Mouse (Mus musculus) forebrain, embryonic 16.5 days (tissue): ENCODE measurements around the gene P3h2. TPM values are rescaled to one million over a fixed set of nuclear protein-coding genes. Genes with fewer than 3 reads are reported as not detected.
A peak's percentile ranks its signal among the peaks of the same experiment; 100 is the strongest.

ENCODE experiments used
- ATAC-seq: fragments of 200-750 bp; cut with Nextera tagmentation; 2 replicates; pipeline ENCODE4 v1.8.0; 2017; ENCODE audit warnings: mild to moderate bottlenecking, moderate library complexity
- H3K27ac ChIP-seq: fragments of 300-500 bp; sonication (generic); 2 replicates; pipeline ENCODE4 v1.5.1; 2014; ENCODE audit warnings: low read length, control low read depth
- H3K27me3 ChIP-seq: fragments of 300-500 bp; sonication (generic); replicated peaks from 2 replicates; pipeline ENCODE4 v1.6.1; 2014; ENCODE audit warnings: low read length; ENCODE audit not compliant: control insufficient read depth, insufficient read depth
- H3K36me3 ChIP-seq: fragments of 300-500 bp; sonication (generic); 2 replicates; pipeline ENCODE4 v1.6.1; 2014; ENCODE audit not compliant: control insufficient read depth, insufficient read depth
- H3K4me1 ChIP-seq: fragments of 300-500 bp; sonication (generic); replicated peaks from 2 replicates; pipeline ENCODE4 v1.6.1; 2014; ENCODE audit warnings: low read length; ENCODE audit not compliant: control insufficient read depth, insufficient read depth
- H3K4me2 ChIP-seq: fragments of 300-500 bp; sonication (generic); 2 replicates; pipeline ENCODE4 v1.6.1; 2014; ENCODE audit warnings: mild to moderate bottlenecking, low read length, control low read depth
- H3K4me3 ChIP-seq: fragments of 300-500 bp; sonication (generic); replicated peaks from 2 replicates; pipeline ENCODE4 v1.5.1; 2014; ENCODE audit warnings: mild to moderate bottlenecking, low read length, control low read depth
- H3K9ac ChIP-seq: fragments of 300-500 bp; sonication (generic); replicated peaks from 2 replicates; pipeline ENCODE4 v1.6.1; 2014; ENCODE audit warnings: low read depth, low read length, control low read depth
- H3K9me3 ChIP-seq: fragments of 300-500 bp; sonication (generic); 2 replicates; pipeline ENCODE4 v1.6.1; 2016; ENCODE audit warnings: low read length; ENCODE audit not compliant: control insufficient read depth
- WGBS: fragments of 180-500 bp; shearing (Covaris S2); extraction: QIAGEN DNeasy Blood & Tissue Kit; methylation state at CpG from one replicate; pipeline ENCODE4 v1.1.7; 2014; 5-methylcytosine and 5-hydroxymethylcytosine counted together
- polyA plus RNA-seq: library from polyadenylated mRNA; unstranded; fragments of >200 nt; fragmentation: Nextera tagmentation; extraction: Ambion mirVana; gene quantifications from 2 replicates; pipeline ENCODE4 v1.2.1, GENCODE M21; 2015

P3h2 gene
- polyA plus RNA-seq, 1 experiment from 2014 or later = 0.44 TPM

DNA sequence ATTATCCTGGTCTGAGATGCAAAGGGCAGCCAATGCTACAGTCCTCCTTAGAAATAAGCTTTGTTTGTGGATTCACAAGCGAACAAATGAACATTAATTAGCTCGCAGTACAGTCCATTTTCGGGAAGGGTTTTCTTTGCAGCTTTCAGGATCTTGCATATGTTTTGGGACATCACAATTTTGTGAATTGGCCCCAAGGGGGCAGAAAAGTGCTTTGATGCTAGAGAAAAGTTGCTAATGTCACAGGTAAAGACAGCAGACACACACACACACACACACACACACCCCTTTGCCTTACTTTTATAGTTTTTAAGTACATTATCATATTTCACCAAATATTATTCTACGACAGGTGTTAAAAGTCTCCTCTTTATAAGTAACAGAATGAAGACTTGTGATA is 82.2 kb downstream of the P3h2 start:
- ATAC-seq = no peak
- Histone ChIP-seq H3K36me3 (no peaks in the 10 kb centered on the region), H3K27ac (no peak overlapping the region), H3K27me3 (no peaks in the 10 kb centered on the region), H3K9me3 (no peaks in the 10 kb centered on the region), H3K4me1 (no peaks in the 10 kb centered on the region), H3K9ac (no peak overlapping the region), H3K4me3 (no peak overlapping the region), H3K4me2 (no peak overlapping the region)
- WGBS = 41% methylated on average over 4 of the region's 4 CpGs

DNA sequence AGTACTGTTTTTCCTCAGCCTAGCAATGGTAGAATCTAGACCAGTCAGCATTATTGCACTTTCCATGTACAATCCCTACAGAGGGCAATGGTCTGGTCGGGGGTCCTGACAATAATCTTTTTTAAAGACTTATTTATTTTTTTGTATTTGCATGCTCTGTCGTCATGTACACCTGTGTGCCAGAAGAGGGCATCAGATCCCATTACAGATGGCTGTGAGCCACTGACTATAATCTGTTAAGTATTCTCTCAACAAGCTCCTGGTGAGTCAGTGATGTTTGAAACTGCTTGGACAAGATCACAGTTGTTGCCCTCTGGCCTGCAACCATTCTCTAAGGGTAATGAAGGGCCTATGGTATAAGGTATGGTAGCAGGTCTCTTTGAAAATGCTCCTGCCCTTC is 83.8 kb downstream of the P3h2 start:
- 64% methylated on average over 2 of the region's 2 CpGs for WGBS
- Histone ChIP-seq H3K9me3 (no peaks in the 10 kb centered on the region), H3K4me3 (no peak overlapping the region), H3K9ac (no peak overlapping the region), H3K27ac (no peak overlapping the region), H3K4me2 (no peak overlapping the region), H3K36me3 (no peaks in the 10 kb centered on the region), H3K27me3 (no peaks in the 10 kb centered on the region), H3K4me1 (no peaks in the 10 kb centered on the region)
- ATAC-seq = no peak

DNA sequence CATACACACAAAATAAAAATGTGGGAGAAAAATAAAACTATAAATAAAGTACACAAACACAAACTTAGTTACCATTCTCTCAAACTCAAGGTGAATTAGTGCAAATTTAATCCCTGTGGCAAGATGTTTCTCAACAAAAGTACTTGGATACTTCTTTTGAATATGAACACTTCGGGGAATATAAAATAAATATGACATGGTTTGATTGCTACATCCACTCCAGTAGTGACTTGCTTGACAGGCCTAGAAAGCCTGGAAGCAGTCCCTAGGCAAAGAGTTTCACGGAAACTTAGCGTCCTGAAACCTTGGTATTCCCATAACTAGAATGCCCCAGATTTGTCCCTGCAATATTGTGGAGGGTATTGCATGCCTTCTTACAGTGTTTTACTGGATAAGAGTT is 99.8 kb downstream of the P3h2 start:
- no peak overlapping the region for H3K4me3 ChIP-seq
- no peaks in the 10 kb centered on the region for H3K9me3 ChIP-seq
- no peak overlapping the region for H3K4me2 ChIP-seq
- 91% methylated on average over 3 of the region's 3 CpGs for WGBS
- no peak for ATAC-seq
- no peaks in the 10 kb centered on the region for H3K27me3 ChIP-seq
- no peaks in the 10 kb centered on the region for H3K36me3 ChIP-seq
- peaks cover 5% of the 10 kb centered on the region for H3K4me1 ChIP-seq
- no peak overlapping the region for H3K27ac ChIP-seq
- no peak overlapping the region for H3K9ac ChIP-seq

DNA sequence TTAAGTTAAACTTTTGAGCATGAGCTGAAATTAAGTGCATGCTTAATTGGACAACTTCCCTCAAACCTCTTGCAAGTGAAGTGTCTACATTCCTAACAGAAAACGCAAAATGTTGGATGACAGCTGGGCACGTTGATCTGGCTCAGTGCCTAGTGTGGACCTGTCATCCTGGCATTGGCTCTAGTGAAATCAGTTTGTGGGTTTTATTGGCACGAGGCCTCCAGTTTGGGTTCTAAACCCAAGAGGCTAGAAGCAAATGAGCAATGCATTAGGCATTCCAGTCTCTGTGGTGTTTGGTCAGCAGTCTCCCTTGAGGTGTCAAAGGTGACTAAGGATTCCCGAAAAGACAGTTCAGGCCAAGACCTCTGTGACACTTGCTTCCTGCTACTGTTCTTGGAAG is 102.3 kb downstream of the P3h2 start:
- no peak overlapping the region for H3K9ac ChIP-seq
- H3K27me3 ChIP-seq = no peaks in the 10 kb centered on the region
- no peaks in the 10 kb centered on the region for H3K9me3 ChIP-seq
- 35% methylated on average over 4 of the region's 4 CpGs for WGBS
- ATAC-seq = no peak
- no peak overlapping the region for H3K27ac ChIP-seq
- H3K4me2 ChIP-seq = peak overlapping the region; percentile 0; the same call in 1 of the 2 replicates
- H3K4me1 ChIP-seq = peaks cover 5% of the 10 kb centered on the region
- no peaks in the 10 kb centered on the region for H3K36me3 ChIP-seq
- H3K4me3 ChIP-seq = no peak overlapping the region

DNA sequence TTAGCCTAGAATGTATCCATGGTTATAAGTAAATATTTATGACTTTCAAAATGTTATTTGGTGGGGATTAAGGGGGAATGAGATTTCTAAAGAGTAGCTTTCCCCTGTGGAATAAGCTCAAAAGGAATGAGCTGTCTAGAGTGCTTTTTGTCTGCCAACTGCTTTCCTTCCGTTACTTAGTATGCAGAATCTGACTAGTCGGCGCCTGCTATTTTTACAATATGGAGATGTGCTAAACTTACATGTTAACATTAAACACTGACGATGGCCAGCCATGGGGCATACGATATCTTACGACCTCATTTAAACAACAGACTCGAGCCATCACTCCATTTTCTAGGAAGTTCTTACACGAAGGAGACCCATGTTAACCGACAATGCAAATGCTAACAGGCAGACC is 102.7 kb downstream of the P3h2 start:
- WGBS = 47% methylated on average over 9 of the region's 9 CpGs

GRCm38 (mm10) chr16:25994605-25995004 is 111.0 kb downstream of the P3h2 start:
- no peaks in the 10 kb centered on the region for H3K27me3 ChIP-seq
- no peaks in the 10 kb centered on the region for H3K4me1 ChIP-seq
- ATAC-seq = no peak
- WGBS = 91% methylated on average over 3 of the region's 3 CpGs
- H3K9ac ChIP-seq = no peak overlapping the region
- no peaks in the 10 kb centered on the region for H3K9me3 ChIP-seq
- no peak overlapping the region for H3K4me2 ChIP-seq
- no peaks in the 10 kb centered on the region for H3K36me3 ChIP-seq
- no peak overlapping the region for H3K27ac ChIP-seq
- H3K4me3 ChIP-seq = no peak overlapping the region

More for the DNA sequence above, 102.7 kb downstream of the P3h2 start:
- H3K4me1 ChIP-seq = peaks cover 5% of the 10 kb centered on the region
- peak overlapping the region; percentile 0; the same call in 1 of the 2 replicates for H3K4me2 ChIP-seq
- peak; percentile 50; the same call in 1 of the 2 replicates for ATAC-seq
- H3K36me3 ChIP-seq = no peaks in the 10 kb centered on the region
- H3K9me3 ChIP-seq = no peaks in the 10 kb centered on the region
- H3K4me3 ChIP-seq = no peak overlapping the region
- H3K27me3 ChIP-seq = no peaks in the 10 kb centered on the region
- H3K9ac ChIP-seq = no peak overlapping the region
- H3K27ac ChIP-seq = no peak overlapping the region

DNA sequence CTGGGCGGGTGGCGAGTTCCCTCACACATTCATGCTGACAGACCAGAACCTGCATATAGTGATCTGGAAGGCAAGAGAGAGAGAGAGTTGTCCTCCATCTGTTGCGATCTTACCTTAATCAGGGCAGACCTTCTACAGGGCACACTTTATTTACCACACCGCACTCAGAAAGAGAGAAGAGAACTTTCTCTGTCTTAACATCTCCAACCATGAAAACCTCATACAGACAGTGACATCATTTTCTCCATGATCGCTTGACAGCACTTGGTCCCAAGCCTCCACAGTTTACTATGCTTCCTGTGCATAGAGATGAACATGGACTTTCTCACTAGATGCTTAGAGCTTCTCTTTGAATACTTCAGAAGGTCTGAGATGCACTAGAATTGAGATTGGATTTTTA is 118.4 kb downstream of the P3h2 start:
- no peak overlapping the region for H3K4me2 ChIP-seq
- H3K4me1 ChIP-seq = no peaks in the 10 kb centered on the region
- H3K9ac ChIP-seq = no peak overlapping the region
- 96% methylated on average over 5 of the region's 5 CpGs for WGBS
- H3K27me3 ChIP-seq = no peaks in the 10 kb centered on the region
- H3K27ac ChIP-seq = no peak overlapping the region
- no peaks in the 10 kb centered on the region for H3K9me3 ChIP-seq
- no peak for ATAC-seq
- no peak overlapping the region for H3K4me3 ChIP-seq
- no peaks in the 10 kb centered on the region for H3K36me3 ChIP-seq

- Histone ChIP-seq H3K9ac (no peak overlapping the region), H3K27me3 (no peaks in the 10 kb centered on the region), H3K4me3 (no peak overlapping the region), H3K4me2 (no peak overlapping the region), H3K36me3 (no peaks in the 10 kb centered on the region), H3K27ac (no peak overlapping the region), H3K9me3 (no peaks in the 10 kb centered on the region), H3K4me1 (no peaks in the 10 kb centered on the region)
- 36% methylated on average over 4 of the region's 4 CpGs for WGBS
- ATAC-seq = no peak
These were observed 121.9 kb downstream of the P3h2 start for GRCm38 (mm10) chr16:25983635-25984034.

DNA sequence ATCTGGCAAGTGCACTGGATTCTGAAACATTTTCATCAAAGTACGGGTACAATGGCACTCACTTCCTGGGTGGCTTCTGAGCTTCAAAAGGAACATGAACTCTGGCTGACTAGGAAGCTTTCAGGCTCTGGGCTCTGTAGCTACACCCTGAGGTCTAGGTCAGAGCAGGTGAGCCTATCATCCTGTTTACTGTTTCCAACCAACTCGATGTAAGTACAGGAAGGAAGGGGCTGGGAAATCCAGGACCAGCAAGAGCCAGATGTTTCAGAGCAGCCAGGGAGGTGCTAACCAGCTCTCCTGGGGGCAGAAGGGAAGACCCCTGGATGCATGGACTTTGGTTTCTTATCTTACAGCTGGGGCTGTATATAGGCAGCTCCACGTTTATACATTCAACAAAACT is 126.5 kb downstream of the P3h2 start:
- WGBS = 74% methylated on average over 3 of the region's 3 CpGs

DNA sequence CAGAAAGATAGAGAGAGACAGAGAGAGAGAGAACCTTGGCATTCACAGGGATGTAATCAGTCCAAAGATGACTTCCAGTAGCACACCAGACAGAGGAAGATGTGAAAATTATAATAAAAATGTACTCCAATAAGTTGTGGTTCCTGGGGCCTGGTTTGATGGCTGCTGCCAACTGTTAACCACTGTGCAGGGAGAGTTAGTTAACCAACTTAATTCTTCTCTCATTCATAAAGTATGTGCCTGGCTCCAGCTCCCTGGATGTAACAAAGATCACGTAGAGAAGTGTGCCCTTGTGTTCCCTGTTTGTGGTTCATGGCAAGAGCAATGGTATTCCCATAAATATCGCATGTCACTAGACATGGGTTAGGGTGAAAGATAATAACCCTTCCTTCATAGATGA is 128.4 kb downstream of the P3h2 start:
- ATAC-seq = no peak
- no peak overlapping the region for H3K4me3 ChIP-seq
- H3K4me2 ChIP-seq = no peak overlapping the region
- H3K4me1 ChIP-seq = no peaks in the 10 kb centered on the region
- 90% methylated on average over 2 of the region's 2 CpGs for WGBS
- no peaks in the 10 kb centered on the region for H3K9me3 ChIP-seq
- H3K27me3 ChIP-seq = no peaks in the 10 kb centered on the region
- H3K36me3 ChIP-seq = no peaks in the 10 kb centered on the region
- no peak overlapping the region for H3K9ac ChIP-seq
- no peak overlapping the region for H3K27ac ChIP-seq

More for the DNA sequence above, 126.5 kb downstream of the P3h2 start:
- no peak overlapping the region for H3K9ac ChIP-seq
- H3K36me3 ChIP-seq = no peaks in the 10 kb centered on the region
- ATAC-seq = no peak
- H3K4me3 ChIP-seq = no peak overlapping the region
- no peaks in the 10 kb centered on the region for H3K4me1 ChIP-seq
- no peak overlapping the region for H3K4me2 ChIP-seq
- no peaks in the 10 kb centered on the region for H3K27me3 ChIP-seq
- H3K27ac ChIP-seq = no peak overlapping the region
- no peaks in the 10 kb centered on the region for H3K9me3 ChIP-seq
